Mouse (Mus musculus): ENCODE measurements around the gene Foxg1.

GRCm38 (mm10) chr12:49398636-49399035 is 16.2 kb downstream of the Foxg1 start:
- TF ChIP-seq CTCF (IDR thresholded peaks at IDR 0.05; ENCODE audit: low read depth) (no peak), EP300 (IDR thresholded peaks at IDR 0.05; ENCODE audit: low read depth) (no peak)

All from liver, postnatal 0 days (tissue).